Mouse (Mus musculus) hindbrain, postnatal 0 days (tissue): Measurements from ENCODE around the gene Reln. TPM values are rescaled to one million over a fixed set of nuclear protein-coding genes. Genes with fewer than 3 reads are reported as not detected.

Experiments used
- ATAC-seq: fragments of 200-750 bp; cut with Nextera tagmentation; 2 replicates; pipeline ENCODE4 v1.8.0; 2017; ENCODE audit warnings: mild to moderate bottlenecking, moderate TSS enrichment, moderate library complexity
- DNase-seq: peaks from one replicate; pipeline ENCODE4 v3.0.0-alpha.2; 2015; ENCODE audit warnings: low spot score
- H3K27ac ChIP-seq: fragments of 300-500 bp; sonication (generic); 2 replicates; pipeline ENCODE4 v1.5.1; 2014; ENCODE audit warnings: mild to moderate bottlenecking
- H3K27me3 ChIP-seq: fragments of 300-500 bp; sonication (generic); 2 replicates; pipeline ENCODE4 v1.6.1; 2014; ENCODE audit warnings: low read length, mixed read lengths; ENCODE audit not compliant: insufficient read depth
- H3K36me3 ChIP-seq: fragments of 300-500 bp; sonication (generic); 2 replicates; pipeline ENCODE4 v1.6.1; 2014; ENCODE audit warnings: low read length, mixed read lengths; ENCODE audit not compliant: insufficient read depth
- H3K4me1 ChIP-seq: fragments of 300-500 bp; sonication (generic); 2 replicates; pipeline ENCODE4 v1.6.1; 2014; ENCODE audit warnings: antibody characterized with exemption, low read length, mixed read lengths; ENCODE audit not compliant: insufficient read depth
- H3K4me2 ChIP-seq: fragments of 300-500 bp; sonication (generic); 2 replicates; pipeline ENCODE4 v1.6.1; 2014; ENCODE audit warnings: low read depth, mild to moderate bottlenecking, low read length, moderate library complexity, mixed read lengths
- H3K4me3 ChIP-seq: fragments of 300-500 bp; sonication (generic); 2 replicates; pipeline ENCODE4 v1.5.1; 2014; ENCODE audit warnings: low read length
- H3K9ac ChIP-seq: fragments of 300-500 bp; sonication (generic); replicated peaks from 2 replicates; pipeline ENCODE4 v1.6.1; 2014; ENCODE audit warnings: mild to moderate bottlenecking, low read length, moderate library complexity, mixed read lengths
- H3K9me3 ChIP-seq: fragments of 300-500 bp; sonication (generic); 2 replicates; pipeline ENCODE4 v1.6.1; 2016; ENCODE audit warnings: low read length, mixed read lengths
- CTCF ChIP-seq: IDR thresholded peaks from 2 replicates; pipeline ENCODE4 v1.5.1; 2016; ENCODE audit warnings: antibody characterized with exemption, control low read depth, low read depth
- WGBS: fragments of 180-500 bp; shearing (Covaris S2); extraction: QIAGEN DNeasy Blood & Tissue Kit; methylation state at CpG from one replicate; pipeline ENCODE4 v1.1.7; 2014; 5-methylcytosine and 5-hydroxymethylcytosine counted together
- polyA plus RNA-seq: library from polyadenylated mRNA; unstranded; fragments of >200 nt; fragmentation: Nextera tagmentation; extraction: Ambion mirVana; gene quantifications from 2 replicates; pipeline ENCODE4 v1.2.1, GENCODE M21; 2015
- total RNA-seq: library from RNA; depleted of rRNA; stranded (reverse); fragments of >200 nt; gene quantifications from 2 replicates; pipeline ENCODE4 v1.2.3, GENCODE M21; 2014

Reln gene
- total and polyA plus RNA-seq, 2 experiments from 2014 or later, result 41.9 to 226 TPM

DNA sequence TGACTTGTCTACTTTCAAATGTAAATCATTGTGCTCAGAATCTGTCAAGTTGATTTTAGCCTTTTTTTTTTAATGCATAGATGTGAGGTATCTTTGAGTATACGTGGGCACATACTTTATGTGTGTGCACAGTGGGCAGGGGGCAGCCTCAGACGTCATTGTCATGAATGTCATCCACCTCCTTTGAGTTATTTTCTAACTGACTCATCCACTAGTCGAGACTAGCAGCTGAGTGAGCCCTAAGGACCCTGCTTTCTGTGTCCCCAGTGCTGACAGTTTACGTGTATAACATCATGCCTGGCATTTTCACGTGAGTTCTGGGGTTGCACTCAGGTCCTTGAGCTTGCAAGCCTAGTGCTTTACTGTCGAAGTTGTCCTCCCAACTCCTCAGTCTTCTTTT is 443.6 kb downstream of the Reln start:
- WGBS, result 68% methylated on average over 6 of the region's 6 CpGs
- H3K9me3 ChIP-seq, result no peaks in the 10 kb centered on the region
- no peak overlapping the region for H3K4me2 ChIP-seq
- H3K4me3 ChIP-seq, result no peak overlapping the region
- no peak for TF ChIP-seq CTCF
- H3K36me3 ChIP-seq, result peaks cover 4% of the 10 kb centered on the region; the same call in 1 of the 2 replicates
- ATAC-seq, result no peak
- H3K4me1 ChIP-seq, result no peaks in the 10 kb centered on the region
- H3K27ac ChIP-seq, result no peak overlapping the region
- no peak overlapping the region for H3K9ac ChIP-seq
- no peak for DNase-seq
- no peaks in the 10 kb centered on the region for H3K27me3 ChIP-seq

GRCm38 (mm10) chr5:21898875-21899274 is 445.6 kb downstream of the Reln start:
- no peak for TF ChIP-seq CTCF
- no peaks in the 10 kb centered on the region for H3K4me1 ChIP-seq
- WGBS, result 73% methylated on average over 6 of the region's 6 CpGs
- H3K9me3 ChIP-seq, result no peaks in the 10 kb centered on the region
- H3K4me2 ChIP-seq, result no peak overlapping the region
- no peak overlapping the region for H3K27ac ChIP-seq
- no peaks in the 10 kb centered on the region for H3K27me3 ChIP-seq
- DNase-seq, result no peak
- H3K9ac ChIP-seq, result no peak overlapping the region
- no peak overlapping the region for H3K4me3 ChIP-seq
- H3K36me3 ChIP-seq, result peaks cover 4% of the 10 kb centered on the region; the same call in 1 of the 2 replicates
- ATAC-seq, result no peak

- no peak for ATAC-seq
- H3K9me3 ChIP-seq, result no peaks in the 10 kb centered on the region
Observed at GRCm38 (mm10) chr5:21896586-21896985, 447.9 kb downstream of the Reln start.

GRCm38 (mm10) chr5:21894168-21894567 is 450.3 kb downstream of the Reln start:
- Histone ChIP-seq H3K9me3 (no peaks in the 10 kb centered on the region), H3K27me3 (no peaks in the 10 kb centered on the region), H3K27ac (no peak overlapping the region), H3K4me2 (no peak overlapping the region), H3K9ac (no peak overlapping the region), H3K36me3 (0 out of 2 replicates have a peak, but pooled peaks cover 4% of the 10 kb centered on the region), H3K4me1 (no peaks in the 10 kb centered on the region), H3K4me3 (no peak overlapping the region)
- no peak for DNase-seq
- no peak for TF ChIP-seq CTCF
- 93% methylated on average over 3 of the region's 3 CpGs for WGBS
- no peak for ATAC-seq

More at GRCm38 (mm10) chr5:21896586-21896985, 447.9 kb downstream of the Reln start:
- 73% methylated on average over 14 of the region's 14 CpGs for WGBS
- no peak overlapping the region for H3K4me3 ChIP-seq
- 0 out of 2 replicates have a peak, but pooled peaks cover 4% of the 10 kb centered on the region for H3K36me3 ChIP-seq
- no peaks in the 10 kb centered on the region for H3K4me1 ChIP-seq
- no peaks in the 10 kb centered on the region for H3K27me3 ChIP-seq
- no peak overlapping the region for H3K27ac ChIP-seq
- H3K9ac ChIP-seq, result no peak overlapping the region
- DNase-seq, result no peak
- no peak for TF ChIP-seq CTCF
- no peak overlapping the region for H3K4me2 ChIP-seq

DNA sequence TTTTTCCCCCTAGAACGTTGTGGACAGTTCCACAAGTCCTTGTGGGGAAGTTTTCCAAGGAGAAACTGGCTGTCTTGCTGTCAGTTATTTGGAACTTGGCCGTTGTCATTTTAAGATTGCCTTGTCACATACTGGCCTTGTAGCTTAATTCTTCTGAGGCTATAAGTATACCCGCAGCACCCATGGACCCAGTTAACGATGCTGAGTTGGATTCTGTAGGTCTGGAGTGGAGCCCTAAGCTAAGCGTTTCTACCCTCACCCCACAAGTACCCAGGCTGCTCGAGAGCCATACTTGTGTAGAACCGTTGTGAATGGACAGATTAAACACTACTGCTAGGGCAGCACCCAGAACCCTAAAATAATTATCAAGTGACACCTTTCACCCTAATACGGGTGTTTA is 477.8 kb downstream of the Reln start:
- H3K27ac ChIP-seq, result 0 out of 2 replicates have a peak overlapping the region, but pooled peaks have one; percentile 38

DNA sequence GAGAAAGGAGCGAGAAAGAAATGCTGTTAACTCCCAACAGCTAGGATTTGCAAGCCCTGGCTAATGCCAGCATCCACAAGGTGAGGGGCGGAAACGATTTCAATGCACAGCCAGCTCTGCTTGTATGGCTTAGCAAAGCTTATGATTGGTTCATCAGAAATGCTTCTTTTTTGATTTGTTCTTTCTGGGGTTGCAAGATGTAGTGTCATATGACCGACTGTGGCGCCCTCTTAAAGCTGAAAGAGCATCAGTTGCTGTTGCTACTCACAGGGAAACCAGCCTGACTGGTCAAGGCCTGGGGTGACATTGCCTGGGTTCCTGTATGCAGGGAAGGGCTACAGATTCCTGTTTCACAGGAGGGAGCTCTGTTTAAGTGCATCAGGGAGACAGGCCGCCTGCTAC is 478.2 kb downstream of the Reln start:
- Histone ChIP-seq H3K4me3 (peak overlapping the region; percentile 41), H3K4me2 (peak overlapping the region; percentile 67), H3K9me3 (no peaks in the 10 kb centered on the region), H3K27ac (peak overlapping the region; percentile 38; the same call in 1 of the 2 replicates), H3K4me1 (0 out of 2 replicates have a peak, but pooled peaks cover 3% of the 10 kb centered on the region), H3K36me3 (no peaks in the 10 kb centered on the region), H3K27me3 (no peaks in the 10 kb centered on the region), H3K9ac (peak overlapping the region; percentile 10; the same call in 1 of the 2 replicates)
- TF ChIP-seq CTCF, result no peak; the same call in 1 of the 2 replicates
- 7% methylated on average over 6 of the region's 6 CpGs for WGBS
- peak; percentile 78 for DNase-seq
- ATAC-seq, result peak; percentile 96

More for the DNA sequence above, 477.8 kb downstream of the Reln start:
- Histone ChIP-seq H3K27me3 (no peaks in the 10 kb centered on the region), H3K36me3 (no peaks in the 10 kb centered on the region), H3K9ac (no peak overlapping the region), H3K4me1 (0 out of 2 replicates have a peak, but pooled peaks cover 3% of the 10 kb centered on the region), H3K4me2 (peak overlapping the region; percentile 67), H3K9me3 (no peaks in the 10 kb centered on the region), H3K4me3 (no peak overlapping the region)
- WGBS, result 66% methylated on average over 8 of the region's 8 CpGs
- no peak for TF ChIP-seq CTCF
- ATAC-seq, result peak; percentile 24; the same call in 1 of the 2 replicates
- DNase-seq, result no peak
